Mouse (Mus musculus) kidney, adult 2 months (tissue): ENCODE data around the gene Gm17428. TPM values are rescaled to one million over a fixed set of nuclear protein-coding genes. Genes with fewer than 3 reads are reported as not detected.
"Not testable (repeated sequence)": the region's sequence is repeated elsewhere in the genome, so short reads cannot be mapped to it uniquely, and the experiment has no call there.

ENCODE experiments used
- DNase-seq: peaks from one replicate; pipeline ENCODE4 v3.0.0; 2021
- H3K27ac ChIP-seq: fragments of 200-500 bp; 2 replicates; pipeline ENCODE4 v1.5.1; 2012; ENCODE audit warnings: low read depth, low read length, control low read depth, inconsistent platforms; ENCODE audit not compliant: insufficient read depth
- H3K27me3 ChIP-seq: fragments of 200-500 bp; replicated peaks from 2 replicates; pipeline ENCODE4 v1.6.1; 2012; ENCODE audit warnings: mild to moderate bottlenecking, moderate library complexity, low read length, inconsistent platforms; ENCODE audit not compliant: control insufficient read depth, insufficient read depth
- H3K36me3 ChIP-seq: fragments of 200-500 bp; 2 replicates; pipeline ENCODE4 v1.6.1; 2012; ENCODE audit warnings: mild to moderate bottlenecking, moderate library complexity, low read length, inconsistent platforms; ENCODE audit not compliant: control insufficient read depth, insufficient read depth
- H3K4me1 ChIP-seq: fragments of 200-500 bp; 2 replicates; pipeline ENCODE4 v1.6.1; 2011; ENCODE audit warnings: low read length; ENCODE audit not compliant: control insufficient read depth, insufficient read depth
- H3K4me3 ChIP-seq: fragments of 200-500 bp; 2 replicates; pipeline ENCODE4 v1.5.1; 2011; ENCODE audit warnings: mild to moderate bottlenecking, low read depth, low read length, control low read depth; ENCODE audit not compliant: insufficient read depth
- CTCF ChIP-seq: fragments of 200-500 bp; conservative IDR thresholded peaks from 2 replicates; pipeline ENCODE4 v1.5.1; 2011; ENCODE audit warnings: low read depth, mild to moderate bottlenecking, control low read depth, low read length, moderate library complexity, mixed read lengths; ENCODE audit not compliant: insufficient read depth, insufficient read length
- POLR2A ChIP-seq: fragments of 200-500 bp; IDR thresholded peaks from one replicate; pipeline ENCODE4 v1.6.1; 2011; ENCODE audit warnings: low read depth, low read length, control low read depth
- WGBS: fragments of 180-500 bp; shearing (Covaris S2); methylation state at CpG from one replicate; pipeline ENCODE4 v1.1.7; 2018; 5-methylcytosine and 5-hydroxymethylcytosine counted together
- polyA plus RNA-seq: library from polyadenylated mRNA; depleted of rRNA; stranded (reverse); fragments of >200 nt; gene quantifications from 2 replicates; pipeline ENCODE4 v1.2.3, GENCODE M21; 2012

Gm17428 gene
- polyA plus RNA-seq, 1 experiment, result not detected

DNA sequence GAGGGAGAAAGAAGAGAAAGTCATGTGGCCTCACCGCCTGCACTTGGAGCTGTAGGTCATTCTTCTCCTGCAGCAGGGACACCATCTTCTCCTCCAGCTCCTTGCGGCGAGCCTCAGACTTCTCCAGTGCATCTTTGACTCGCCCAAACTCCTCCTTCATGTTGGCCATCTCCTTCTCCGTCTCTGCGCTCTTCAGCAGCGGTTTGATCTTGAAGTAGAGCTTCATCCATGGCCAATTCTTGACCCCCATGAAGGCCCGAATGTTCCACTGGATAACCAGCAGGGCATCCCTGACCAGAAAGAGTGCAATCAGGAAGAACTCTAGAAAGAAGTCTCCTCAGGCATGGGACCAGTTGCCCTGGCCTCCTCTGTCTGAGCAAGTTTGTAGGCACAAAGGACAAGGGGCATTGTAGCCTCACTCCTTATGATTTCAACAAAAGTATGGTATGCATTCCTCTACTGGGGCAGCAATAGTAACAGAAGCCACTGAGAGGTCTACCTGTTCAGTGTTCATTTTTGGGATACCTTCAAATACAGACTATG is 23.0 kb upstream of the Gm17428 start:
- no peak for DNase-seq
- Histone ChIP-seq H3K4me1 (no peaks in the 10 kb centered on the region), H3K4me3 (no peak overlapping the region), H3K27ac (no peak overlapping the region), H3K36me3 (no peaks in the 10 kb centered on the region), H3K27me3 (no peaks in the 10 kb centered on the region)
- 93% methylated on average over 8 of the region's 8 CpGs for WGBS
- TF ChIP-seq POLR2A, result no peak
- no peak for TF ChIP-seq CTCF

DNA sequence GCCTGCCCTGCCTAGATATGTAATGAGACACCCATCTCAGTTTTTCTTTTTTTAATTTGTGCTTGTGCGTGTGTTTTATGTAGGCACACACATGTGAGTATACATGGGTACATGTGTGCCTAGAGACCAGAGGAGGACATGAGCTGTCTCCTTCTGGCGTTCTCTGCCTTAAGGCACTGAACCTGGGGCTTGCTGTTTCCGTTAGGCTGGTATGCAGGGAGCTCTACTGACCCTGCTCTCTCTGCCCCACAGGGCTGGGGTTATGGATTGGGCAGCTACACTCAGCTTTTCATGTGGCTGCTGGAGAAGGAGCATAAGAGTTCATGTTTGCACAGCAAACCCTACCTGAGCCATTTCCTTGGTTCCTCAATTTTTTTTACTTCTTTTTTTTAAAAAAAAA is 22.3 kb upstream of the Gm17428 start:
- WGBS, result 78% methylated on average over 3 of the region's 3 CpGs

GRCm38 (mm10) chr14:54955481-54955880 is 21.3 kb upstream of the Gm17428 start:
- TF ChIP-seq CTCF (no peak), POLR2A (no peak)
- no peaks in the 10 kb centered on the region for H3K36me3 ChIP-seq
- H3K27me3 ChIP-seq, result no peaks in the 10 kb centered on the region
- no peak for DNase-seq
- H3K27ac ChIP-seq, result no peak overlapping the region
- no peak overlapping the region for H3K4me3 ChIP-seq
- H3K4me1 ChIP-seq, result no peaks in the 10 kb centered on the region
- 88% methylated on average over 3 of the region's 3 CpGs for WGBS

More for the DNA sequence above, 22.3 kb upstream of the Gm17428 start:
- Histone ChIP-seq H3K4me3 (no peak overlapping the region), H3K36me3 (no peaks in the 10 kb centered on the region), H3K27me3 (no peaks in the 10 kb centered on the region), H3K27ac (no peak overlapping the region), H3K4me1 (no peaks in the 10 kb centered on the region)
- DNase-seq, result no peak
- TF ChIP-seq CTCF (no peak), POLR2A (no peak)

DNA sequence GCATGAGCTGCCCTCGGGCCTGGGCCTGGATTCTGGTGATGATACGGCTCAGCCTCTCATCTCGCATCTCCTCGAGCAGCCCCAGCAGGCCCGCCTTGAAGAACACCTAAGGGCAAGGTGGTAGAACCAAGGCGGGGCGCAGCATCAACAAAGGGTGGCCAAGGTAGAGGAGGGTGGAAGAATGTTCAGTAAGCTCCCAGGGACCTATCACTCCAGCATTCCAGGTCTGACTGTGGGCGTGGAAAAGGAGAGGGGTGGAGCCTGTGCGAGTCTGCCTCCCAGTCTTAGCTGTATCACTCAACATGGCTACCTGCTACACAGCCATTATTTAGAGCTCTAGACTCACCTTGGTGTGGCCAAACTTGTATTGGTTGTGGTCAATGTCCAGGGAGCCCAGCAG is 20.2 kb upstream of the Gm17428 start:
- H3K27ac ChIP-seq, result no peak overlapping the region
- H3K36me3 ChIP-seq, result no peaks in the 10 kb centered on the region
- no peaks in the 10 kb centered on the region for H3K4me1 ChIP-seq
- no peak for TF ChIP-seq POLR2A
- no peak for TF ChIP-seq CTCF
- H3K27me3 ChIP-seq, result no peaks in the 10 kb centered on the region
- no peak overlapping the region for H3K4me3 ChIP-seq
- 91% methylated on average over 9 of the region's 9 CpGs for WGBS
- DNase-seq, result no peak

- H3K27me3 ChIP-seq, result no peaks in the 10 kb centered on the region
- H3K4me1 ChIP-seq, result no peaks in the 10 kb centered on the region
- no peak for DNase-seq
- no peaks in the 10 kb centered on the region for H3K36me3 ChIP-seq
- WGBS, result 71% methylated on average over 4 of the region's 4 CpGs
- no peak overlapping the region for H3K4me3 ChIP-seq
- no peak for TF ChIP-seq POLR2A
- TF ChIP-seq CTCF, result no peak
- H3K27ac ChIP-seq, result no peak overlapping the region
These were observed 18.2 kb upstream of the Gm17428 start for GRCm38 (mm10) chr14:54958503-54958902.

DNA sequence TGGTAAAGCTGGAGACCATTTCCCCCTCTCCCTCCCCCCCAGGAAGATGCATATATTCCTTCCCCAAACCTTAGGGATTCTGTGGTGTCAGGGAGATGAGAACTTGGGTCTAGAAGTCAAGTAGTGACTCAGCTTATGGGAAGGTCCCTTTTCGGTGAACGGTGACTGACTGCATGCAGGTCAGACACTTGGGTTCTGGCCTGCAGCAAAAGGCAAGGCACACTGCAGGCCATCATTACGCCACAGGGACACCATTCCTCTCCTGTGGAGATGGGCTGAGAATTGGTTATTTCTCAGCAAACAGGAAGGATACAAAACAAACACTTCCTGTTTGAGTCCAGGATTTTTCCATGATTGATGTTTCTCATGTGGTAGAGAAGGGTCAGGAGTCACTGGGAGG is 17.5 kb upstream of the Gm17428 start:
- no peak for TF ChIP-seq CTCF
- no peak for TF ChIP-seq POLR2A
- DNase-seq, result no peak
- H3K36me3 ChIP-seq, result no peaks in the 10 kb centered on the region
- no peak overlapping the region for H3K4me3 ChIP-seq
- H3K27me3 ChIP-seq, result no peaks in the 10 kb centered on the region
- WGBS, result 81% methylated on average over 3 of the region's 3 CpGs
- no peaks in the 10 kb centered on the region for H3K4me1 ChIP-seq
- no peak overlapping the region for H3K27ac ChIP-seq

GRCm38 (mm10) chr14:54959853-54960613 is 16.7 kb upstream of the Gm17428 start:
- 89% methylated on average over 12 of the region's 12 CpGs for WGBS
- DNase-seq, H3K4me1 ChIP-seq, H3K4me3 ChIP-seq, H3K27me3 ChIP-seq, H3K36me3 ChIP-seq, H3K27ac ChIP-seq: not testable (repeated sequence)
